Mouse (Mus musculus) embryo, embryonic 10.5 days (tissue): Measurements from ENCODE around the gene Gm45521.
A peak's percentile ranks its signal among the peaks of the same experiment; 100 is the strongest.
"Not testable (repeated sequence)": the region's sequence is repeated elsewhere in the genome, so short reads cannot be mapped to it uniquely, and the experiment has no call there.

ENCODE experiments used
- DNase-seq: peaks from one replicate; pipeline ENCODE4 v3.0.0-alpha.2; 2015; ENCODE audit warnings: low spot score

The Gm45521 gene

DNA sequence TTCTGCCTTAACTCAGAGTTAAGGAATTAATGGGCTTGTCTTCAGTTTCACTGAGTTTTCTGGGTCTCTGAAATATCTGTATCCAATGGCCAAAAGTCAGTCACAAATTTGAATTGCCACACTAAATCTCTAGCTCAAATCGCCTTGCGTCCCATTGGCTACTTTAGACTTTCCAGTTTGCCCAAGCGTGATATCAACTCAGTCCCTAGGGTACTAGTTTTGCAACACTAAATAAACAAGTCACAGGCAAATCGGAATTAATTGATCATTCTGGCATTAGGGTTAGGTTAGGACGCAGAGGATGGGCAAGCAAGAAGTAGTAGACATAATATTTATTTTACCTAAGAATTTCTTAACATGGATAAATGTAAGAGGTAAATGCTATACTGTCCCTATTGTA is 43.2 kb downstream of the Gm45521 start:
- no peak for DNase-seq

DNA sequence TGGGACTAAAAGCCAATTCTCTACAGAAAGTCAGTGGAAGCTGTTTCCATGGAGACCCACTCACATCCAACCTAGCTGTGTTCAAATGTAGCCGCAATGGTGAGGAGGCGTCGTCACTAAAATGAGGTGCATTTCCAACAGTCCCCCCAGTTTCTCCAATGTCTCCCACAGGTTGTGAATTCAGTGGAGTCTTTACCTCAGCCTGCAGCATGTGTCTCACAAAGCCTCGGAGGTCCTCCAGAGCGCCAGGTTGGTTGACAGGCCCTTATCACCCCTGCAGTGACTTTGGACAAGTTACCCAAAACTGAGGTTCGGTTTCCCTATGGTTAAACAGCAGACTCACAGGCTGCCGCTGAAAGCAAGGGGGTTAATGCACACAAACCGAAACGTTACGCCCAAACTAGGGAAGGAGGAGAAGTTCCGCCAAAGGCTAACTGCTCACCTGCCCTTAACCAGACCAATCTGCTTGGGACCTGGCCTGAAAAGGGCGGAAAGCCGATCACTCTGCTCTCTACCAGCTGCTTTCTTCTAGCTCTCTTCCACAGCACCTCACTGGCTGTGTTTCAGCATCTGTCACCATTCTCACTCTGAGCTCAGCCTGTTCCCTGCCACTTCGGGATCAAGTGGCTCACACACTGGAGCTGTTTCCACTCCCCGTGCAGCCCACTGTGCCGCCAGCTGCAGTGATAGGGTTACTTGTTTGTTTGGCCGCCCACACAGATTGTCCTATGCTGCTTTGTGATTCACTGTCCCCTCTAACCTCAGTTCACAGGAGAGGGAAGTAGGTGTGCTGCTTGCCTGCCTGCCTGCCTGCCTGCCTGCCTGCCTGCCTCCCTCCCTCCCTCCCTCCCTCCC is 44.0 kb downstream of the Gm45521 start:
- DNase-seq = peak; percentile 24

DNA sequence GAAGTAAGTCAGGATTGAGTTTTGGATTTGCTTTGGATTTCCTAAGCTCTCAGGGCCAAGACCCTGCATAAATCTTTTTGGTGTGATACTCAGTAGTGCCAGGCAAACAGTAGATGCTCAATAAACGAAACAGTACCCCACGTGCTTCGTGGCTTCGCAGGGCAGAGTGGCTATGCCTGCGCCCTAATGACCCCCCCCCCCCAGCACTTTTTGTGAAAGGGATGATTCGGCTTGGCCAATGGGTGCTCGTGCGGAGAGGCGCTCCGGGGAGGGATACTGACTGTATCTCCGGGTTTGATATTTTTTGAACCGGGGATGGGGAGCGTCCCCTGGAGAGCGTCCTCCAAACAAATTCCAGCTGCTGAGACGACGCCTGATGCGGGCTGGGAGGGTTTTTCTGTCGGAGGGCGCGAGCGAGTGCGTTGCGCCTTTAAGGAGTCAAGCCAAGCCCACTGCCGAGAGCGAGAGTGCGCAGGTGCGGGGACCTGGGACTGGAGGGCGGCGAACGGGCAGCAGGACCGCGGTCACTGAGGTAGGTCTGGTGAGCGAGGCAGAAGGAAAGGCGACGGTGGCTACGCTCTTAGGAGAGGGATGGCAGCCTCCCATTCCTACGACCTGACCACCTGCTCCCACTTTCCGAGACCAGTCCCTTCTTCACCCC is 45.5 kb downstream of the Gm45521 start, which contains the start of gene Abhd6:
Abhd6 (plus strand) TSS at position 471 of the 661 bp plus-strand sequence.
- peak; percentile 93 for DNase-seq

DNA sequence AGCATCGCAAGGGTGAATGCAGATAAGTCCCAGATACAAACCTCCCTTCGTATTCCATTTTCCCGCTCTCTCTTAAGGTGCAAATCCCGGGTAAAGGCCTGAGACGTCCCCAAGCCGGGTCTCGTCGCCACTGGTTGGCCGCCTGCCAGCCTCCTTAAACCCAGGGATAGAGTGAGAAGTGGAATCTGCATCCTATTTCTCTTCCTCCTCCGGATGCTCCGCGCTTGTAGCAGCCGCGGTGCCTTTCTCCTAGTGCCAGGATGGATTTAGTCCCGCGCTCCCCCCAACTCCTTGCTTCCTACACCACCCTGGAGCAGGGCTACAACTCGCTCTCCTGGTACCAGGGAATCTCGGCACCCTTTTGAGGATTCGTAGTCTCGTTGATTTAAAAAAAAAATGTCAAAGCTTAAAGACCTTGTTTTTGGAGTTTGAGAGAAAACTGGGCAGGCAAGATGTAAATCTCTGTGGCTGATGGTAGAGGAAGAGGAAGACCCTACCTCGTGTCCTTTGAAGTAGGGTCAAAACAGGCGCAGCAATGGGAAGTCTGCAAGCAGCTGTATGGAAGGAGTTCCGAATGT is 46.1 kb downstream of the Gm45521 start:
- peak; percentile 38 for DNase-seq

DNA sequence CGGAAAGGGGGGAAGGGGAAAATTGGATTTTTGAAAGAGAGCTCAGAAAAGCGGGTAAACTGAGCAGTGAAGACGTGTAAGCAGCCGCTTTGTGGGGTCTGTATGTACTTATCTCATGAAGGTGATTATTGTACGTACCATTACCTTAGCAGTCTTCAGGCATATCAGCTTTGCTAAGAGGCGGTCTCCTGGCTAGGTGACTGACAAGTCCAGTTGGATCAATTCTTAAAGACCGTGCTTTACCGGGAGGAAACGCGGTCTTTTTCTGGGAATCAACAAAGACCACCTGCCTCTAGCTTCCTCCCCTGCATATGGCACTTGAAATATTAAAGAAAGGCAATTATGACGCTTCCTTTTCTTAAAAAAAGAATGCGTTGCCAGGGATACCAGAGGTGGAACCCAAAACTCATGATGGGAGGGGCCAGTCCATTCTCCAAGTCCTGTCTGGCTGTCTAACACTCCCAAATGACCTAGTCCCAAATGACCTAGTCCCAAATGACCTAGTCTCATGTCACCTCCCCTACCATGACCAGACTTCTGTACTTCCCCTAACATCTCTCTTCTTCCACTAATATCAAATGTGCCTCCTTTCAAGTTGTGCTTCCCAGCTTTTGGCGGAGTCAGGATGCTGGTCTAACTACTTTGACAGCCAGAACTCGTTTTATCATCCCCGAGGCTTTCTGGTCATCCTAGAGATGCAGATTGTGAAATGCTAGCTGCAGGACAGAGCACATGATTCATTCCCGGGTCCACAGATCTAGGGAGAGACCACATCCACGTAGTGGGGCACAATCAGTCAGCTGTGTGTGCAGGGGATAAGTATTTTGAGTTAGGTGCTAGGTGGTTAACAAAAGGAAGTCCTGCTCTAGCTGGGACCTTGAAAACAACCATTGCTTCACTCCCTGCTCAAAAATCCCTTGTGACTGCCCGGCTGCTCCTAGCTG is 46.9 kb downstream of the Gm45521 start:
- DNase-seq = no peak

DNA sequence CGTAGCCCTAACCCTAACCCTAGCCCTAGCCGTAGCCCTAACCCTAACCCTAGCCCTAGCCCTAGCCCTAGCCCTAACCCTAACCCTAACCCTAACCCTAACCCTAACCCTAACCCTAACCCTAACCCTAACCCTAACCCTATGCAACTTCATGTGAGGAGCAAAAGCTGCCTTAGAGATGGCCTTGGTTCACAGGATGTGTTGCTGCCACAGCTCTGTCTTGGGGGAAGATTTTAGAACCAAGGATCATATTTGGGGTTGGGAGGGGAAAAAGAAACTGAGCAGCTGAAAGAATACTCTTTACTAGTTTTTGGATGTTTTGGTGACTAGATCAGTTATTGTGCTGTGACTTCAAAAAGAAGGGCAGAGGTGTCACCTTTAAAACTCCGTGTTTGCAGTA is 49.0 kb downstream of the Gm45521 start:
- not testable (repeated sequence) for DNase-seq

DNA sequence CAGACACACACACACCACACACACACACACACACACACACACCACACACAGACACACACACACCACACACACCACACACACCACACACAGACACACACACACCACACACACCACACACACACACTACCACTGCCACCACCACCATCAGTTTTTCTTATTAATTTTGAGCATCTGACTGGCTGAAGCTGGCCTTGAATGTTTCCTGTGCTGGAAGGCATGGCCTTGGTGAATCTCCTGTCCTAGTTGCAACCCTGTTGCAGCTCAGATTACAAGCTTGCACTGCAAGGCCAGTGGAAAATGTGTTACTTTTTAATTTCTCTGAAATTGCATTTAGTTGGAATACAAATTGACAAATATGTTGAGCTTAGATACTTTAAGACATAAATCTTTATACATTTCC is 50.0 kb downstream of the Gm45521 start:
- DNase-seq = no peak

DNA sequence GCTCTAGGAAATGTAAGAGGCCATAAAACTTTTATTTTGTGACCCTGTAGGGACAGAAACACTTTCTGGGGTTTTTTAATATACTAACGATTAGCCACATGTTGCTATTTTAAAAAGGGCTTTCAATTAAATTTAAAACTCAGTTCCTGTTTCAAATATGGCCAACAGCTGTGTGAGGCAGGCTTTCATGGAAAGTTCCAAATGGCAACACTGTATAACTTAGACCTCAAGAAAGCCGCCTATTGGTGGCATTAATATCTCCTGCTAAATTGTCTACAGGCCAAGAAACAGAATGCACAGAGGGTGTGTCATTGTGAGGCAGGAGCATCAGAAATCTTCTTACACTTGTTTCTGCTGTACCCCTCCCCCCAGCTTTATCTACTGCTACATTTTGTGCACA is 50.4 kb downstream of the Gm45521 start:
- DNase-seq = no peak

DNA sequence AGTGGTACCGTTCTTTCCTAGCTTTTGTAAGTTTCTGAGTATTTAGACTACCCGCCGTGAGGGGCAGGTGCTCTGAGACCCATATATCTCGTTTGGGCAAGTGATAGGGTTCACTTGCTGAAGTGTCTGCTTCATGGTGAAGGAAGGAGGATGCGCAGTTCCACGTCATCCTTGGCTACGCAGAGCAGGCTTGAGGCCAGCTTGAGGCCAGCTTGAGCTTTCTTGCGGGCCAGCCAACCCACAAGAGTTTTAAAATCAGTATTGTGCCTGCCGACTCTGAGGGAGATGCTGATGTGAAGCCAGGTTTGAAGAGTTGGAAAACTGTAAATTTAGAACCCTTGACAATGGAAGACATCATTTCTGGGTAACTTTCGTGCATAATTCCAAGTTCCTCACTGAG is 50.8 kb downstream of the Gm45521 start:
- no peak for DNase-seq
